Mouse (Mus musculus) cerebellum, postnatal 10 days (tissue): ENCODE data around the gene Nup210l.
"Not testable (repeated sequence)": the region's sequence is repeated elsewhere in the genome, so short reads cannot be mapped to it uniquely, and the experiment has no call there.

ENCODE experiments used
- DNase-seq, 2 experiments: peaks; one replicate each; pipeline ENCODE4 v3.0.0; 2021; ENCODE audit warnings: mixed read lengths in 2 of 2

Nup210l gene

GRCm38 (mm10) chr3:90097928-90098327 lies 6.0 kb upstream of the Nup210l start:
- no peak for DNase-seq

- DNase-seq, result no peak
Measured at GRCm38 (mm10) chr3:90101010-90101409, 2.9 kb upstream of the Nup210l start.

DNA sequence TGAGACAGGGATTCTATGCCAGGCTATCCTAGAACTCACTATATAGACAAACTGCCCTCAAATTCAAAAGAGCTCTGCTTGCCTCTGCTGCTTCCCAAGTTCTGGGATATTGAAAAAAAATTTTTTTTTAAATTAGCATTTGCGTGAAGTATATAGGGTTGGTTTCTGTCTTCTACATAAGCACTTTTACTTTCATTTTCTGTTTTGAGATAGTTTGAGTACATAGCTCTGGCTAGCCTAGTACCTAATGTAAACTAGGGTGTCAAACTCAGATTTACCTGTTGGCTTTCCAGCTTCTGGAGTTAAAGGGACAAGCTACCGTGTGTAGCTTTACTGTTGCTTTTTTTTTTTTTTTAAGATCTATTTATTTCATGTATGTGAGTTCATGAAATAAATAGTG lies 2.3 kb upstream of the Nup210l start:
- no peak for DNase-seq

- DNase-seq, result no peak
Measured at GRCm38 (mm10) chr3:90102239-90102638, 1.7 kb upstream of the Nup210l start.

DNA sequence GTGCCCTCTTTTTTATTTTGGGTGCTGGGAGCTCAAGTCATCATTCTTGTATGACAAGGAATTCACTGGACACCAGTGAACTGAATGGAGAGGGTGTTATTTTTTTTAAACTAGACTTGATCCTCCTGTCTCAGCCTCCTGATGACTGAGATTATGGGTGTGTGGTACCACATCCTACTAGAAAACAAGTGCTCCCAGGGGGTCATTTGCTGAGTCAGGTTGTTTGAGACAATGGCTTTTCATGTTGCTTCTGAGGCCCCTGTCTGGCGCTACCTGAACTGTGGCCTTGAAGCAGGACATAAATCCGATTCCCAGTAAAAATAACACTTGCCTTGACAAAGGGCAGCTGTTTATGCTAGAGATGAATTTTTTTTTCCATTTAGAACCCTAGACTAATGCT lies 756 bp upstream of the Nup210l start:
- DNase-seq, result no peak

- DNase-seq, result no peak
Measured at GRCm38 (mm10) chr3:90111706-90112105, 7.8 kb downstream of the Nup210l start.

DNA sequence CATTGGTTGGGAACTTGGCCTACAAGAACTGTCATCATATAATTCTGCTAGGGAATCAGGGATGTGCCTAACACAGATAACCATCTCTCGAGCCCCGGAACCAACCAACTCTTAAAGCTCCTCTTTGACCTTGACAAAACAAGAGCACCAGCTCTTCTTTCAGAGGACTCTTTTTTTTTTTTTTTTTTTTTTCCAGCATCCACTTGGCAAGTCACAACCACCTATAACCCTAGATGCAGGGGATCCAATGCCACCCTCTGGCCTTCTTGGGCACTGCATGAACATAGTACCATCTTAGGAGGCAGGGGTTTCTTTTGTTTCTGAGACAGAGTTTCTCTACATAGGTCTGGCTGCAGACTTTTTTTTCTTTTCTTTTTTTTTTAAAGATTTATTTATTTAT lies 10.4 kb downstream of the Nup210l start:
- peak in 1 of 2 experiments; percentile 14 for DNase-seq

DNA sequence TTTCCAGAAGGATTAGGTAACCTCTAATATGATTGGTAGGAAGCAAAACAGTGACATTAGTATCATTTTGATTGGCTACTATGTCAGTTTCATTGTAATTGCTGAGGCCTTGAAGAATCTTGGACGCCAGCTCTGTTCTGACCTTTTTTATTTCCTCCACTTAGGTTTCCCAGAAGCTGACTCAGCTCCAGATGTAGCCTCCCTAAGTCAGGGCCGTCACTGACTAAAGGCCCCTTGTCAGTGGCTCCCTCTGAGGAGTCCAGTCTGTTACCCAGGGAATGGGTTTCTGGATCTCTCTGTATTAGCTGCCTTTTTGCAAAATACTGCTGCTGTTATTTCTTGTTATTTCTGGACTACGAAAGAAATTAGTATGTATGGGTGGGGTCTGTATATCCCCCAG lies 11.6 kb downstream of the Nup210l start:
- no peak for DNase-seq

DNA sequence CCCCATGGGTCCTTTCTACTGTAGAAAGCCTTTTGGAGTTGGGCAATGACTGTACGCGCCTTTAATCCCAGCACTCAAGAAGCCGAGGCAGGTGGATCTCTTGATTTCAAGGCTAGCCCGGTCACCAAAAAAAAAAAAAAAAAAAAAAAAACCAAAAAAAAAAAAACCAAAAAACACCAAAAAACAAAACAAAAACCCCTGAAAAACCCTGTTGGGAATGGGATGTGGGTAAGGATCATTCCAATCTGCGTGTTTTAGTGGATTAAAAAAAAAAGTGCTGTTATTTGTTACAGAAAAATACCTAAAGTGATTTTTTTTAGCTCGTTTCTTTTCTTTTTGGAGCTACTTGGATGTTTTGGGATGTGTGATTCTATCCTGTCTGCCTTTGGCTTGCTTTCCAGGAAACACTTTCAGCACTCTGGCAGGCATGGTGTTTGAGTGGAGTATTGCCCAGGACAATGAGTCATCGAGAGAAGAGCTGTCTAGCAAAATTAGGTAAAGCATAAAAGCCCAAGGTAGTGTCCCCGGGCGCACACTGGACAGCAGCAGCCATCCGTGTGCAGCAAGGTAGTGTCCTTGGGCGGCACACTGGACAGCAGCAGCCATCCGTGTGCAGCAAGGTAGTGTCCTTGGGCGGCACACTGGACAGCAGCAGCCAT lies 14.3 kb downstream of the Nup210l start:
- peak in 1 of 2 experiments; percentile 12 for DNase-seq

DNA sequence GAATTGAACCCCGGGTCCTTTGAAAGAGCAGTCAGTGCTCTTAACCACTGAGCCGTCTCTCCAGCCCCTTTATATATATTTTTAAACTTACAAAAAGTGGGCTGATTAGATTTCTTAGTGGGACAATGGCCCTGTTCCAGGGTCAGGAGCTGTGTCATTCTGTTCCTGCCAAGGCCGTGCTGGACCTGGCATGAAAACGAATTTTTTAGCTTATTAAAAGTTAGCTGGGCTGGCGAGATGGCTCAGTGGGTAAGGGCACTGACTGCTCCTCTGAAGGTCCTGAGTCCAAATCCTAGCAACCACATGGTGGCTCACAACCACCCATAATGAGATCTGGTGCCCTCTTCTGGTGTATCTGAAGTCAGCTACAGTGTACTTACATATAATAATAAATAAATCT lies 18.1 kb downstream of the Nup210l start:
- not testable (repeated sequence) for DNase-seq

- no peak for DNase-seq
Measured at GRCm38 (mm10) chr3:90125710-90126109, 21.8 kb downstream of the Nup210l start.

GRCm38 (mm10) chr3:90127881-90128280 lies 23.9 kb downstream of the Nup210l start:
- DNase-seq, result no peak

- no peak for DNase-seq
Measured at GRCm38 (mm10) chr3:90132745-90133144, 28.8 kb downstream of the Nup210l start.

- DNase-seq, result no peak
Measured at GRCm38 (mm10) chr3:90133331-90133730, 29.4 kb downstream of the Nup210l start.

- no peak for DNase-seq
Measured at GRCm38 (mm10) chr3:90134483-90134882, 30.6 kb downstream of the Nup210l start.

- no peak for DNase-seq
Measured at GRCm38 (mm10) chr3:90134993-90135392, 31.1 kb downstream of the Nup210l start.

DNA sequence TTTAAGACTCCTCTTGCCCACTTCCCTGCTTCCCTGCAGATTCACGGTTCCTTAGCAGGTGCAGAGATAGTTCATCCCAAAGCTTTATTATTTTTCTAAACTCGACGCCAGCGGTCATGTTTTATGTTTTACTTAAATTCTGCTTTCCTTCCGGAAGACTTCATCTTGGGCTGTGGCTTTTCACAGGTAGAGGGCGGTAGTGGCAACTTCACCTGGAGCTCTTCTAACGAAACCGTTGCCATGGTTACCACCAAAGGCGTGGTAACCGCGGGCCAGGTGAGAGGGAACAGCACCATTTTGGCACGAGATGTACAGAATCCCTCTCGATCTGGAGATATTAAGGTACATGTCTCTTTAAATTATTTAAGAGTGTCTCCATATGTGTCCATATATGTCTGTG lies 32.7 kb downstream of the Nup210l start:
- peak; percentile 35 to 49 for DNase-seq

DNA sequence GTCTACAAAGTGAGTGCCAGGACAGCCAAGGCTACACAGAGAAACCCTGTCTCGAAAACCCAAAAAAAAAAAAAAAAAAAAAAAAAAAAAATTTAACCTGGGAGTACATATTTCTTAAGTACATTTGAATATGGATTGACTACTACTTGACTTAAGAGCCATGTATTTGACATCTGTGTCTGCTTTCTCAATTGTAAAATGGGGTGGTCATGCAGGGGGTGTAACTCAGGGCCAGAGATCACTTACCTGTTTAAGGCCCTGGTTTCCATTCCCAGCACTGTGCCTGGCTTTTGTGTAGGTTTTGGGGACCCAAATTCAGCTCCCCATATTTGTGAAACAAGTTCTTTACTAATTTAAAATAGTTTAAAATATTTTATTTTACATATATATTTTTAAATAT lies 33.7 kb downstream of the Nup210l start:
- DNase-seq, result no peak

- DNase-seq, result no peak
Measured at GRCm38 (mm10) chr3:90139962-90140361, 36.0 kb downstream of the Nup210l start.

DNA sequence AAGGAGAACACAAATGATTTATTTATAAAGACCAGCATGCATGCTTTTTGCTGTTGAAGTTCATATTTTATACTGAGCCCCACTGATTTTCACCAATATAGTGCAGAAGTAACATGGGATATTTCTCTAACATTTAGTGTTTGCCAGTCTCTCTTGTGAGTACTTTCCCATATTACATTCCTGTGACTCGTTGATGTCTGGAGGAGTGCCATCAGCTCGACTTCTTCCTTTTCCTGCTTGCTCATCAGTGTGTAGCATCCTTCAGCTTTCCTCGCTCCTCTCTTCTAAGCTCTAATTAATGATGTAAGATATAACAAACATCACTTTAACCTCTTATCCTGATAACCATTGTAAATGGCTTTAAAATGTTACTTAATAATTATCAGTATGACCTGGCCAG lies 41.5 kb downstream of the Nup210l start:
- DNase-seq, result no peak

GRCm38 (mm10) chr3:90146651-90147050 lies 42.7 kb downstream of the Nup210l start:
- no peak for DNase-seq

GRCm38 (mm10) chr3:90151086-90151740 lies 47.3 kb downstream of the Nup210l start:
- peak; percentile 9 to 15 for DNase-seq

- no peak for DNase-seq
Measured at GRCm38 (mm10) chr3:90155996-90156395, 52.1 kb downstream of the Nup210l start.

- peak; percentile 24 to 31 for DNase-seq
Measured at GRCm38 (mm10) chr3:90159757-90160156, 55.8 kb downstream of the Nup210l start.

DNA sequence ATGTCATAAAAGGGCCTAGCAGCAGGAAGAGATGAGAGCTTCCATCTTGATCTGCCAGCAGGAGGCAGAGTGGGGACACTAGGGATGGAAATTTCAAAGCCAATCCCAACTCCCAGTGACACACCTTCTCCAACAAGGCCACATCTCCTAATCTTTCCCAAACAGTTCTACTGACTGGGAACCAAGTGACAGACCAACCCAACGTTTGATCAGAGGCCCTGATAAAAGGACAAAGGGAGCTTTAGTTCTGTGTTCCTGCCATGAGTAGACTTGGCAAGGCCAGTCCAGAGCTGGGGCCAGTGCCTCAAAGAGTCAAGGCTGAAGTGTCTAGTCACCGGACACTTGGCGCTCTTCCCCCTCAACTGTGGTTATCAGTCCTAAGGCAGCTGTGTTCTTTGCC lies 57.6 kb downstream of the Nup210l start:
- DNase-seq, result no peak
